Mouse (Mus musculus): ENCODE measurements around the gene Ezr.

DNA sequence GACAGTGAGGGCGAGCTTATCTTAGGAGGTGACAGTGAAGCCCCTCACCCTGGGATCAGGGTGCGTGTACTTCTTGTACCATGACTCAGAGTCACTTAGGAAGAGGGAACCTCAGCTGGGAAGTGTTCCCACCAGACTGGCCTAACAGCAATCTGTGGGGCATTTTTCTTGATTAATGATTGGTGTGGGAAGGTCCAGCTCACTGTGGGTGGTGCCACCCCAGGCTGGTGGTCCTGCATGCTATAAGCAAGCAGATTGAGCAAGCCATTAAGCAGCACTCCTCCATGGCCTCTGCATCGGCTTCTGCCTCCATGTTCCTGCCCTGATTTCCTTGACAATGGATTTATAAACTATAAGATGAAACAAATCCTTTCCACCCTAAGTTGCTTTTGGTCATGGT is 26.7 kb upstream of the Ezr start:
- TF ChIP-seq GATA1 (IDR thresholded peaks at IDR 0.05; ENCODE audit: borderline replicate concordance, low read length) (no peak), FLI1 (IDR thresholded peaks at IDR 0.05; ENCODE audit: low read length) (no peak)

All from megakaryocyte, embryonic 14.5 days (primary cell).